27 mouse cellular contexts compared by ENCODE assay signal in the genomic region with DNA sequence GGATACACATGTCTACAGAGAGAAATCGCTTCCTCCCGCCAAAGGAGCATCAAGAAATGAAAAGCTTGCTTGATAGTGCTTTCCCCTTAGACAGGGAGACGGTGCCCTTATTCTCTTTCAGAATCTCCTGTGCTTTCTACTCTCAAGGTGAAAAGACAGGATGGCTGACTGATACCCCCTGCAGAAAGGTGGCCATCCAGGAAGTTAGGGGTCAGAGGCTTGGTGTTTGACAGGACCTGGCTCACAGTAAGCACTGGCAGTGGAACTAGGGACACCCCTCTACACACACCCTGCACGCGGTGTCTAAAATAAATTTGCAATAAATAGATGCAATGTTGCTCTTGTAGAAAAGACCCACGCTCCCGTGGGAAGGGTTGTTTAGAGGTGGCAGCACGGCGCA. TPM values are rescaled to one million over a fixed set of nuclear protein-coding genes. Genes with fewer than 3 reads are reported as not detected.
DNase-seq lines count a peak whose midpoint lies in the region; ATAC-seq and TF ChIP-seq lines count a peak whose summit lies in the region.
"Had no signal": no experiment of that assay in that cellular context is flagged by ENCODE, and none has a peak within 500 bp of the region (broad histone marks: within the 10 kb centered on the region; RNA-seq: fewer than 3 reads in every experiment).

No protein-coding gene starts in this region.

- no peaks in the 10 kb centered on the region for H3K9me3 ChIP-seq in forebrain, embryonic 12.5 days
- H3K9me3 ChIP-seq in forebrain, embryonic 11.5 days (ENCODE audit: control insufficient read depth, low read length) = no peaks in the 10 kb centered on the region
- no peaks in the 10 kb centered on the region for H3K9me3 ChIP-seq in intestine, postnatal 0 days (ENCODE audit: control insufficient read depth)
- H3K9me3 ChIP-seq in intestine, embryonic 16.5 days (ENCODE audit: control insufficient read depth, low read length) = no peaks in the 10 kb centered on the region
- no peaks in the 10 kb centered on the region for H3K9me3 ChIP-seq in embryonic facial prominence, embryonic 13.5 days
- no peaks in the 10 kb centered on the region for H3K9me3 ChIP-seq in midbrain, embryonic 14.5 days (ENCODE audit: control insufficient read depth, low read length)
- H3K9me3 ChIP-seq: embryonic facial prominence, embryonic 15.5 days; neural tube, embryonic 12.5 days had no signal

- H3K27ac ChIP-seq in forebrain, embryonic 12.5 days = no peak overlapping the region
- no peak overlapping the region for H3K27ac ChIP-seq in forebrain, embryonic 11.5 days (ENCODE audit: low read depth, low read length)
- no peak overlapping the region for H3K27ac ChIP-seq in intestine, postnatal 0 days (ENCODE audit: low read depth, low read length)
- no peak overlapping the region for H3K27ac ChIP-seq in intestine, embryonic 16.5 days (ENCODE audit: low read length)
- no peak overlapping the region for H3K27ac ChIP-seq in embryonic facial prominence, embryonic 13.5 days
- H3K27ac ChIP-seq in midbrain, embryonic 14.5 days (replicated peaks; ENCODE audit: low read depth, low read length) = no peak overlapping the region
- H3K27ac ChIP-seq: embryonic facial prominence, embryonic 15.5 days; left cerebral cortex, adult 2 months; neural tube, embryonic 12.5 days had no signal

- peaks cover 47% of the 10 kb centered on the region for H3K4me1 ChIP-seq in forebrain, embryonic 12.5 days
- peaks cover 25% of the 10 kb centered on the region for H3K4me1 ChIP-seq in forebrain, embryonic 11.5 days (replicated peaks; ENCODE audit: control insufficient read depth, insufficient read depth, low read length)
- no peaks in the 10 kb centered on the region for H3K4me1 ChIP-seq in intestine, postnatal 0 days (replicated peaks; ENCODE audit: control insufficient read depth, insufficient read depth, low read length)
- H3K4me1 ChIP-seq in intestine, embryonic 16.5 days (ENCODE audit: control insufficient read depth, insufficient read depth, low read length) = peaks cover 21% of the 10 kb centered on the region
- peaks cover 24% of the 10 kb centered on the region for H3K4me1 ChIP-seq in embryonic facial prominence, embryonic 13.5 days
- H3K4me1 ChIP-seq in midbrain, embryonic 14.5 days (ENCODE audit: control insufficient read depth, insufficient read depth, low read length) = peaks cover 18% of the 10 kb centered on the region; the same call in 1 of the 2 replicates

- no peak for DNase-seq in forebrain, embryonic 11.5 days (ENCODE audit: low spot score)
- DNase-seq in midbrain, embryonic 14.5 days = no peak
- DNase-seq in cerebellum, postnatal 4 days (ENCODE audit: low spot score in 2 of 2) = no peak
- DNase-seq: adrenal gland, adult 8-10 months; cerebellum, adult 11-12 months; cerebellum, postnatal 10 days; gastrocnemius, postnatal 10 days; heart, adult 11 months; kidney, adult 8-10 months; kidney, postnatal 10 days; left cerebral cortex, postnatal 4 days; liver, postnatal 0 days; thymus, postnatal 25 days had no signal

- TF ChIP-seq CTCF in intestine, postnatal 0 days (IDR thresholded peaks at IDR 0.05; ENCODE audit: low read depth) = no peak

- H3K36me3 ChIP-seq in forebrain, embryonic 12.5 days (replicated peaks) = no peaks in the 10 kb centered on the region
- no peaks in the 10 kb centered on the region for H3K36me3 ChIP-seq in forebrain, embryonic 11.5 days (ENCODE audit: control insufficient read depth, insufficient read depth, low read length)
- H3K36me3 ChIP-seq in intestine, postnatal 0 days (ENCODE audit: control insufficient read depth, insufficient read depth) = no peaks in the 10 kb centered on the region
- H3K36me3 ChIP-seq in intestine, embryonic 16.5 days (ENCODE audit: control insufficient read depth, insufficient read depth, low read length) = no peaks in the 10 kb centered on the region
- H3K36me3 ChIP-seq in embryonic facial prominence, embryonic 13.5 days = no peaks in the 10 kb centered on the region
- H3K36me3 ChIP-seq in midbrain, embryonic 14.5 days (ENCODE audit: control insufficient read depth, insufficient read depth, low read length) = no peaks in the 10 kb centered on the region
- H3K36me3 ChIP-seq: embryonic facial prominence, embryonic 15.5 days; neural tube, embryonic 12.5 days had no signal

- no peak for ATAC-seq in forebrain, embryonic 12.5 days (ENCODE audit: low FRiP score)
- no peak for ATAC-seq in forebrain, embryonic 11.5 days (replicated peaks; ENCODE audit: low FRiP score)
- no peak for ATAC-seq in intestine, postnatal 0 days
- no peak for ATAC-seq in intestine, embryonic 16.5 days
- ATAC-seq in embryonic facial prominence, embryonic 13.5 days (ENCODE audit: insufficient number of reproducible peaks, insufficient read depth, low FRiP score, low TSS enrichment, low read depth) = no peak
- ATAC-seq in midbrain, embryonic 14.5 days (ENCODE audit: low FRiP score, low TSS enrichment) = no peak
- ATAC-seq: activated CD4-positive, CD25-positive, alpha-beta regulatory T cell, adult 4 months; forebrain, embryonic 16.5 days; inflammation-experienced regulatory T-cells, adult 6 months; liver, postnatal 0 days; lung, postnatal 0 days had no signal

- no peak overlapping the region for H3K9ac ChIP-seq in forebrain, embryonic 12.5 days
- no peak overlapping the region for H3K9ac ChIP-seq in forebrain, embryonic 11.5 days (ENCODE audit: low read length)
- no peak overlapping the region for H3K9ac ChIP-seq in intestine, postnatal 0 days (ENCODE audit: low read depth, low read length)
- H3K9ac ChIP-seq in intestine, embryonic 16.5 days (ENCODE audit: low read depth, low read length) = no peak overlapping the region
- no peak overlapping the region for H3K9ac ChIP-seq in embryonic facial prominence, embryonic 13.5 days
- no peak overlapping the region for H3K9ac ChIP-seq in midbrain, embryonic 14.5 days (replicated peaks; ENCODE audit: low read length)
- H3K9ac ChIP-seq: embryonic facial prominence, embryonic 15.5 days; liver, postnatal 0 days; neural tube, embryonic 12.5 days had no signal

- H3K4me3 ChIP-seq in forebrain, embryonic 12.5 days (replicated peaks) = peak overlapping the region; percentile 34; the same call in 1 of the 2 replicates
- no peak overlapping the region for H3K4me3 ChIP-seq in forebrain, embryonic 11.5 days (ENCODE audit: low read depth, low read length)
- H3K4me3 ChIP-seq in intestine, postnatal 0 days (ENCODE audit: low read depth, low read length) = 0 out of 2 replicates have a peak overlapping the region, but pooled peaks have one; percentile 3
- no peak overlapping the region for H3K4me3 ChIP-seq in intestine, embryonic 16.5 days (ENCODE audit: low read length)
- H3K4me3 ChIP-seq in embryonic facial prominence, embryonic 13.5 days = peak overlapping the region; percentile 16; the same call in 1 of the 2 replicates
- 0 out of 2 replicates have a peak overlapping the region, but pooled peaks have one; percentile 4 for H3K4me3 ChIP-seq in midbrain, embryonic 14.5 days (replicated peaks; ENCODE audit: low read depth, low read length)
- H3K4me3 ChIP-seq: embryonic facial prominence, embryonic 15.5 days; left cerebral cortex, adult 2 months; neural tube, embryonic 12.5 days had no signal

- H3K27me3 ChIP-seq in forebrain, embryonic 12.5 days = peaks cover 93% of the 10 kb centered on the region
- peaks cover 85% of the 10 kb centered on the region for H3K27me3 ChIP-seq in forebrain, embryonic 11.5 days (ENCODE audit: control insufficient read depth, insufficient read depth, low read length)
- H3K27me3 ChIP-seq in intestine, postnatal 0 days (replicated peaks; ENCODE audit: control insufficient read depth, insufficient read depth, low read length) = peaks cover 72% of the 10 kb centered on the region
- H3K27me3 ChIP-seq in intestine, embryonic 16.5 days (replicated peaks; ENCODE audit: control insufficient read depth, insufficient read depth, low read length) = peaks cover 54% of the 10 kb centered on the region
- H3K27me3 ChIP-seq in embryonic facial prominence, embryonic 13.5 days = peaks cover 94% of the 10 kb centered on the region
- peaks cover 85% of the 10 kb centered on the region for H3K27me3 ChIP-seq in midbrain, embryonic 14.5 days (ENCODE audit: control insufficient read depth, insufficient read depth, low read length)

- H3K4me2 ChIP-seq in forebrain, embryonic 12.5 days = no peak overlapping the region
- H3K4me2 ChIP-seq in forebrain, embryonic 11.5 days (ENCODE audit: low read depth, low read length, severe bottlenecking) = no peak overlapping the region
- no peak overlapping the region for H3K4me2 ChIP-seq in intestine, postnatal 0 days (replicated peaks; ENCODE audit: low read depth)
- no peak overlapping the region for H3K4me2 ChIP-seq in intestine, embryonic 16.5 days (ENCODE audit: low read depth, low read length)
- 0 out of 2 replicates have a peak overlapping the region, but pooled peaks have one; percentile 24 for H3K4me2 ChIP-seq in embryonic facial prominence, embryonic 13.5 days
- H3K4me2 ChIP-seq in midbrain, embryonic 14.5 days (ENCODE audit: low read length) = peak overlapping the region; percentile 48
- H3K4me2 ChIP-seq: embryonic facial prominence, embryonic 15.5 days; liver, embryonic 11.5 days had no signal

- WGBS in forebrain, embryonic 12.5 days = 18% methylated on average over 9 of the region's 9 CpGs
- 16% methylated on average over 9 of the region's 9 CpGs for WGBS in forebrain, embryonic 11.5 days
- 19% methylated on average over 9 of the region's 9 CpGs for WGBS in intestine, postnatal 0 days
- 15% methylated on average over 9 of the region's 9 CpGs for WGBS in intestine, embryonic 16.5 days
- 17% methylated on average over 9 of the region's 9 CpGs for WGBS in embryonic facial prominence, embryonic 13.5 days
- 31% methylated on average over 9 of the region's 9 CpGs for WGBS in midbrain, embryonic 14.5 days

RNA-seq across cellular contexts. Expression of gene Dbx1, which starts 4.8 kb away (rescaled TPM):
- 28.6 and 35.3 TPM in 2 replicates for polyA plus RNA-seq in forebrain, embryonic 12.5 days (2016; fragmentation: Nextera tagmentation; extraction: Ambion mirVana)
- polyA plus RNA-seq in forebrain, embryonic 11.5 days (2014; fragmentation: Nextera tagmentation; extraction: Ambion mirVana) = 31.0 and 33.3 TPM in 2 replicates
- polyA plus RNA-seq in intestine, postnatal 0 days (2015; fragmentation: Nextera tagmentation; extraction: Ambion mirVana) = not detected in 2 replicates
- polyA plus RNA-seq in intestine, embryonic 16.5 days (2015; fragmentation: Nextera tagmentation; extraction: Ambion mirVana) = 0.06 TPM in 1 of 2 replicates, not detected in the other
- 0.28 and 0.44 TPM in 2 replicates for polyA plus RNA-seq in embryonic facial prominence, embryonic 13.5 days (2015; fragmentation: Nextera tagmentation; extraction: Ambion mirVana)
- 14.0 and 52.8 TPM in 2 replicates for polyA plus RNA-seq in midbrain, embryonic 14.5 days (2014; fragmentation: Nextera tagmentation; extraction: Ambion mirVana)
- polyA plus RNA-seq: activated CD4-positive, CD25-positive, alpha-beta regulatory T cell, adult 4 months; heart, embryonic 14.5 days; inflammation-experienced regulatory T-cells, adult 6 months; liver, embryonic 11.5 days; liver, postnatal 0 days; lung, postnatal 0 days; stomach, embryonic 14.5 days had no signal

Comparison
In these comparisons a context has a peak if more than half of its experiments do, and no peak if none do; other contexts are left out.
1. H3K4me3 ChIP-seq: peak in forebrain, embryonic 12.5 days (single experiment), intestine, postnatal 0 days (single experiment), embryonic facial prominence, embryonic 13.5 days (single experiment) and midbrain, embryonic 14.5 days (single experiment); none in forebrain, embryonic 11.5 days (single experiment) and intestine, embryonic 16.5 days (single experiment).
2. H3K4me2 ChIP-seq: peak in embryonic facial prominence, embryonic 13.5 days (single experiment) and midbrain, embryonic 14.5 days (single experiment); none in forebrain, embryonic 12.5 days (single experiment), forebrain, embryonic 11.5 days (single experiment), intestine, postnatal 0 days (single experiment) and intestine, embryonic 16.5 days (single experiment).
3. RNA of gene Dbx1, which starts 4.8 kb away (polyA plus RNA-seq): 14.0 to 52.8 TPM in midbrain, embryonic 14.5 days, 31.0 to 33.3 TPM in forebrain, embryonic 11.5 days and 28.6 to 35.3 TPM in forebrain, embryonic 12.5 days; 0.28 to 0.44 TPM in embryonic facial prominence, embryonic 13.5 days, 0.06 TPM in intestine, embryonic 16.5 days and not detected in intestine, postnatal 0 days; every median in the first group is over 10 times any median in the second.